Mouse (Mus musculus): ENCODE data around the gene Cars2.
"Not testable (repeated sequence)": the region's sequence is repeated elsewhere in the genome, so short reads cannot be mapped to it uniquely, and the experiment has no call there.

Cars2 gene

GRCm38 (mm10) chr8:11556691-11557423, 6.3 kb upstream of the Cars2 start:
- DNase-seq (ENCODE audit: low read depth, low spot score): peak; percentile 19

- DNase-seq (ENCODE audit: low read depth, low spot score): peak; percentile 99
Observed at GRCm38 (mm10) chr8:11555720-11556591, 5.4 kb upstream of the Cars2 start.

- DNase-seq (ENCODE audit: low read depth, low spot score): peak; percentile 95
Observed at GRCm38 (mm10) chr8:11554799-11555719, 4.5 kb upstream of the Cars2 start, which contains the start of gene Ing1. Gene Ing1 (plus strand): TSS chr8:11555571.

GRCm38 (mm10) chr8:11552390-11552789, 1.8 kb upstream of the Cars2 start:
- DNase-seq (ENCODE audit: low read depth, low spot score): no peak

GRCm38 (mm10) chr8:11551497-11551896, 914 bp upstream of the Cars2 start:
- DNase-seq (ENCODE audit: low read depth, low spot score): not testable (repeated sequence)

GRCm38 (mm10) chr8:11549706-11550105, 877 bp downstream of the Cars2 start:
- peak; percentile 21 for DNase-seq (ENCODE audit: low read depth, low spot score)

GRCm38 (mm10) chr8:11547063-11547462, 3.5 kb downstream of the Cars2 start:
- DNase-seq (ENCODE audit: low read depth, low spot score): no peak

GRCm38 (mm10) chr8:11544386-11544785, 6.2 kb downstream of the Cars2 start:
- DNase-seq (ENCODE audit: low read depth, low spot score): peak; percentile 33

- no peak for DNase-seq (ENCODE audit: low read depth, low spot score)
Observed at GRCm38 (mm10) chr8:11542866-11543265, 7.7 kb downstream of the Cars2 start.

GRCm38 (mm10) chr8:11542031-11542430, 8.6 kb downstream of the Cars2 start:
- DNase-seq (ENCODE audit: low read depth, low spot score): no peak

GRCm38 (mm10) chr8:11540182-11540581, 10.4 kb downstream of the Cars2 start:
- no peak for DNase-seq (ENCODE audit: low read depth, low spot score)

- no peak for DNase-seq (ENCODE audit: low read depth, low spot score)
Observed at GRCm38 (mm10) chr8:11539049-11539448, 11.5 kb downstream of the Cars2 start.

- no peak for DNase-seq (ENCODE audit: low read depth, low spot score)
Observed at GRCm38 (mm10) chr8:11534494-11534893, 16.1 kb downstream of the Cars2 start.

GRCm38 (mm10) chr8:11530849-11531248, 19.7 kb downstream of the Cars2 start:
- no peak for DNase-seq (ENCODE audit: low read depth, low spot score)

GRCm38 (mm10) chr8:11530155-11530770, 20.3 kb downstream of the Cars2 start:
- no peak for DNase-seq (ENCODE audit: low read depth, low spot score)

- DNase-seq (ENCODE audit: low read depth, low spot score): no peak
Observed at GRCm38 (mm10) chr8:11523331-11523730, 27.3 kb downstream of the Cars2 start.

- DNase-seq (ENCODE audit: low read depth, low spot score): no peak
Observed at GRCm38 (mm10) chr8:11518676-11519075, 31.9 kb downstream of the Cars2 start.

GRCm38 (mm10) chr8:11518056-11518396, 32.6 kb downstream of the Cars2 start:
- DNase-seq (ENCODE audit: low read depth, low spot score): no peak

GRCm38 (mm10) chr8:11517366-11518055, 33.1 kb downstream of the Cars2 start:
- DNase-seq (ENCODE audit: low read depth, low spot score): no peak

- DNase-seq (ENCODE audit: low read depth, low spot score): no peak
Observed at GRCm38 (mm10) chr8:11516292-11516691, 34.3 kb downstream of the Cars2 start.

- DNase-seq (ENCODE audit: low read depth, low spot score): no peak
Observed at GRCm38 (mm10) chr8:11513247-11513646, 37.3 kb downstream of the Cars2 start.

Measured in retina, postnatal 7 days (tissue).